Mouse (Mus musculus) gastrocnemius, postnatal 14 days (tissue): ENCODE measurements around the gene Rinl. TPM values are rescaled to one million over a fixed set of nuclear protein-coding genes. Genes with fewer than 3 reads are reported as not detected.

ENCODE experiments used
- DNase-seq: peaks from one replicate; pipeline ENCODE4 v3.0.0; 2021; ENCODE audit warnings: mixed read lengths
- intact Hi-C: fragments of 180-260 bp; cut with DNase I; formaldehyde crosslinking; loops from one replicate; pipeline ENCODE4 v1.15.1; 2025; ENCODE audit warnings: low total_unique reads
- total RNA-seq, 2 experiments: library from RNA; stranded (reverse); gene quantifications; 2 replicates each; pipeline ENCODE4 v1.2.3; 2021

Rinl gene
- total RNA-seq, 2 experiments from 2014 or later = 0.80 to 1.3 TPM

GRCm38 (mm10) chr7:28778825-28779224 lies 9.9 kb upstream of the Rinl start:
- intact Hi-C loops = no loop called here
- DNase-seq = no peak

- DNase-seq = peak; percentile 91
- intact Hi-C loops = no loop called here
Measured at GRCm38 (mm10) chr7:28780067-28780658, 8.6 kb upstream of the Rinl start.

GRCm38 (mm10) chr7:28780857-28781256 lies 7.9 kb upstream of the Rinl start:
- peak; percentile 54 for DNase-seq
- intact Hi-C loops = no loop called here

- DNase-seq = no peak
- intact Hi-C loops = no loop called here
Measured at GRCm38 (mm10) chr7:28781261-28781663, 7.5 kb upstream of the Rinl start.

GRCm38 (mm10) chr7:28785161-28785560 lies 3.6 kb upstream of the Rinl start:
- intact Hi-C loops = loop anchor here (5.0 kb wide), 1 partner anchor 72 kb away; no protein-coding TSS in a partner anchor
- DNase-seq = no peak

- intact Hi-C loops = loop anchor here (5.0 kb wide), 1 partner anchor 69 kb away; no protein-coding TSS in a partner anchor
- DNase-seq = no peak
Measured at GRCm38 (mm10) chr7:28787884-28788283, 885 bp upstream of the Rinl start.

- no peak for DNase-seq
- intact Hi-C loops = loop anchor here (5.0 kb wide), 1 partner anchor 68 kb away; no protein-coding TSS in a partner anchor
Measured at GRCm38 (mm10) chr7:28789235-28789634, 466 bp downstream of the Rinl start.

GRCm38 (mm10) chr7:28790066-28790806 lies 1.5 kb downstream of the Rinl start:
- no peak for DNase-seq
- intact Hi-C loops = loop anchor here (10.0 kb wide), 1 partner anchor 105 kb away; no protein-coding TSS in a partner anchor

GRCm38 (mm10) chr7:28791706-28792105 lies 2.9 kb downstream of the Rinl start:
- DNase-seq = no peak
- intact Hi-C loops = loop anchor here (10.0 kb wide), 1 partner anchor 103 kb away; no protein-coding TSS in a partner anchor

GRCm38 (mm10) chr7:28792391-28793185 lies 3.8 kb downstream of the Rinl start:
- no peak for DNase-seq
- intact Hi-C loops = loop anchor here (10.0 kb wide), 1 partner anchor 102 kb away; no protein-coding TSS in a partner anchor

- intact Hi-C loops = loop anchor here (10.0 kb wide), 1 partner anchor 101 kb away; no protein-coding TSS in a partner anchor
- DNase-seq = no peak
Measured at GRCm38 (mm10) chr7:28793834-28794233, 5.1 kb downstream of the Rinl start.

- intact Hi-C loops = loop anchor here (10.0 kb wide), 1 partner anchor 100 kb away; no protein-coding TSS in a partner anchor
- no peak for DNase-seq
Measured at GRCm38 (mm10) chr7:28794496-28794895, 5.7 kb downstream of the Rinl start.

- DNase-seq = no peak
- intact Hi-C loops = loop anchor here (5.0 to 10.0 kb wide), 2 partner anchors 71 to 99 kb away; no protein-coding TSS in a partner anchor
Measured at GRCm38 (mm10) chr7:28795832-28796231, 7.1 kb downstream of the Rinl start.

GRCm38 (mm10) chr7:28796562-28796975 lies 7.8 kb downstream of the Rinl start:
- DNase-seq = peak; percentile 86
- intact Hi-C loops = loop anchor here (5.0 to 10.0 kb wide), 2 partner anchors 71 to 98 kb away; no protein-coding TSS in a partner anchor

GRCm38 (mm10) chr7:28799994-28800393 lies 11.2 kb downstream of the Rinl start:
- intact Hi-C loops = loop anchor here (5.0 to 10.0 kb wide), 2 partner anchors 67 to 95 kb away; no protein-coding TSS in a partner anchor

GRCm38 (mm10) chr7:28801451-28801850 lies 12.7 kb downstream of the Rinl start:
- intact Hi-C loops = no loop called here
- DNase-seq = no peak

More at GRCm38 (mm10) chr7:28799994-28800393, 11.2 kb downstream of the Rinl start:
- DNase-seq = no peak

- no peak for DNase-seq
- intact Hi-C loops = no loop called here
Measured at GRCm38 (mm10) chr7:28801901-28802670, 13.3 kb downstream of the Rinl start.

GRCm38 (mm10) chr7:28802846-28803588 lies 14.2 kb downstream of the Rinl start:
- intact Hi-C loops = no loop called here
- no peak for DNase-seq
